Mouse (Mus musculus) bone marrow, adult 2 months (tissue): ENCODE results near the gene Trim41.

Source experiments
- CTCF ChIP-seq: fragments of 200-500 bp; IDR thresholded peaks from 2 replicates; pipeline ENCODE4 v1.5.1; 2011; ENCODE audit warnings: low read length, control low read depth; ENCODE audit not compliant: control insufficient read depth, insufficient read depth
- POLR2A ChIP-seq: fragments of 200-500 bp; IDR thresholded peaks from 2 replicates; pipeline ENCODE4 v1.6.1; 2011; ENCODE audit warnings: low read depth, mild to moderate bottlenecking, control low read depth, low read length, borderline replicate concordance; ENCODE audit not compliant: control insufficient read depth

DNA sequence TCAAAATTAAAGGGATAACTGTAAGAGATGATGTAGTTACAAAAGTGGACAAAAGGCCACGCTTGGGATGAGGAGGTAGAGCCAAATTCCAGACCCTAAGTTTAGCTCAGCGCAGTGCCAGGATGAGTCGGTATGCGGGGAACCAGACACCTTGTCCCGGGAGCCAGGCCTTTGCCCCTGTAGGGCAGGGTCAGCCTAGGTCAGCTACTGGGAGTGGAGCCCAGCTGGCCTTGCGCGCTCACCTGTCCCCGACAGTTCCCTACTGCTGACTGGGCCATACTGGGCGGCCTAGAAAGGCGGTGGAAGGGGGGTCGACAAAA, 19.8 kb upstream of the Trim41 start:
- no peak for TF ChIP-seq POLR2A
- no peak for TF ChIP-seq CTCF
